Mouse (Mus musculus): ENCODE measurements around the gene Adam10. TPM values are rescaled to one million over a fixed set of nuclear protein-coding genes. Genes with fewer than 3 reads are reported as not detected.

Gene Adam10
- 13.4 and 16.9 TPM in 2 replicates for total RNA-seq (2014; rRNA removed)
- polyA plus RNA-seq (2015; fragmentation: Nextera tagmentation; extraction: Ambion mirVana), result 40.1 and 42.6 TPM in 2 replicates

GRCm38 (mm10) chr9:70678682-70679131, at the start of gene Adam10:
Gene Adam10 (plus strand): TSS chr9:70678997.
- H3K27me3 ChIP-seq (ENCODE audit: insufficient read depth, low read length), result no peaks in the 10 kb centered on the region
- ATAC-seq (peak; percentile 100), DNase-seq (ENCODE audit: low spot score) (peak; percentile 99)
- H3K27ac ChIP-seq, result peak within 1 kb of the TSS; percentile 98
- H3K9ac ChIP-seq (replicated peaks; ENCODE audit: low read length), result peak within 1 kb of the TSS; percentile 92
- H3K36me3 ChIP-seq (ENCODE audit: insufficient read depth, low read length), result no peaks in the 10 kb centered on the region
- H3K9me3 ChIP-seq (ENCODE audit: low read length), result no peaks in the 10 kb centered on the region
- 1% methylated on average over 44 of the region's 48 CpGs for WGBS
- no peak for TF ChIP-seq CTCF (IDR thresholded peaks at IDR 0.05; ENCODE audit: low read depth)
- peaks cover 9% of the 10 kb centered on the region; the same call in 1 of the 2 replicates for H3K4me1 ChIP-seq (ENCODE audit: insufficient read depth, low read length)
- H3K4me2 ChIP-seq (ENCODE audit: low read depth, low read length), result peak within 1 kb of the TSS; percentile 65
- H3K4me3 ChIP-seq (ENCODE audit: low read length), result peak within 1 kb of the TSS; percentile 97

- TF ChIP-seq CTCF (IDR thresholded peaks at IDR 0.05; ENCODE audit: low read depth), result no peak
- no peak overlapping the region for H3K4me2 ChIP-seq (ENCODE audit: low read depth, low read length)
- DNase-seq (ENCODE audit: low spot score) (peak; percentile 7), ATAC-seq (no peak)
- H3K36me3 ChIP-seq (ENCODE audit: insufficient read depth, low read length), result peaks cover 3% of the 10 kb centered on the region; the same call in 1 of the 2 replicates
- H3K9me3 ChIP-seq (ENCODE audit: low read length), result no peaks in the 10 kb centered on the region
- H3K9ac ChIP-seq (replicated peaks; ENCODE audit: low read length), result no peak overlapping the region
- WGBS, result 88% methylated on average over 2 of the region's 2 CpGs
- no peak overlapping the region for H3K27ac ChIP-seq
- no peaks in the 10 kb centered on the region for H3K27me3 ChIP-seq (ENCODE audit: insufficient read depth, low read length)
- no peak overlapping the region for H3K4me3 ChIP-seq (ENCODE audit: low read length)
- H3K4me1 ChIP-seq (ENCODE audit: insufficient read depth, low read length), result no peaks in the 10 kb centered on the region
Measured at GRCm38 (mm10) chr9:70629711-70630110, 49.1 kb upstream of the Adam10 start.

GRCm38 (mm10) chr9:70631665-70632064, 47.1 kb upstream of the Adam10 start:
- ATAC-seq (no peak), DNase-seq (ENCODE audit: low spot score) (no peak)
- Histone ChIP-seq H3K9me3 (ENCODE audit: low read length) (no peaks in the 10 kb centered on the region), H3K4me3 (ENCODE audit: low read length) (no peak overlapping the region), H3K36me3 (ENCODE audit: insufficient read depth, low read length) (no peaks in the 10 kb centered on the region; the same call in 1 of the 2 replicates), H3K9ac (replicated peaks; ENCODE audit: low read length) (no peak overlapping the region), H3K27me3 (ENCODE audit: insufficient read depth, low read length) (no peaks in the 10 kb centered on the region), H3K4me2 (ENCODE audit: low read depth, low read length) (no peak overlapping the region), H3K27ac (no peak overlapping the region), H3K4me1 (ENCODE audit: insufficient read depth, low read length) (no peaks in the 10 kb centered on the region)
- WGBS, result 30% methylated on average over 5 of the region's 5 CpGs
- no peak for TF ChIP-seq CTCF (IDR thresholded peaks at IDR 0.05; ENCODE audit: low read depth)

GRCm38 (mm10) chr9:70636748-70637147, 42.0 kb upstream of the Adam10 start:
- Histone ChIP-seq H3K27me3 (ENCODE audit: insufficient read depth, low read length) (no peaks in the 10 kb centered on the region), H3K4me3 (ENCODE audit: low read length) (no peak overlapping the region), H3K27ac (no peak overlapping the region), H3K9ac (replicated peaks; ENCODE audit: low read length) (no peak overlapping the region), H3K36me3 (ENCODE audit: insufficient read depth, low read length) (0 out of 2 replicates have a peak, but pooled peaks cover 4% of the 10 kb centered on the region), H3K4me1 (ENCODE audit: insufficient read depth, low read length) (no peaks in the 10 kb centered on the region), H3K4me2 (ENCODE audit: low read depth, low read length) (no peak overlapping the region), H3K9me3 (ENCODE audit: low read length) (no peaks in the 10 kb centered on the region)
- DNase-seq (ENCODE audit: low spot score), result no peak
- TF ChIP-seq CTCF (IDR thresholded peaks at IDR 0.05; ENCODE audit: low read depth), result no peak
- 86% methylated on average over 2 of the region's 2 CpGs for WGBS
- ATAC-seq, result no peak

- ATAC-seq, result no peak
- Histone ChIP-seq H3K27ac (no peak overlapping the region), H3K9ac (replicated peaks; ENCODE audit: low read length) (no peak overlapping the region), H3K4me3 (ENCODE audit: low read length) (no peak overlapping the region), H3K9me3 (ENCODE audit: low read length) (no peaks in the 10 kb centered on the region), H3K4me1 (ENCODE audit: insufficient read depth, low read length) (peaks cover 10% of the 10 kb centered on the region), H3K27me3 (ENCODE audit: insufficient read depth, low read length) (no peaks in the 10 kb centered on the region), H3K4me2 (ENCODE audit: low read depth, low read length) (no peak overlapping the region), H3K36me3 (ENCODE audit: insufficient read depth, low read length) (no peaks in the 10 kb centered on the region)
- TF ChIP-seq CTCF (IDR thresholded peaks at IDR 0.05; ENCODE audit: low read depth), result no peak
- 83% methylated on average over 2 of the region's 2 CpGs for WGBS
- no peak for DNase-seq (ENCODE audit: low spot score)
Measured at GRCm38 (mm10) chr9:70650260-70650659, 28.5 kb upstream of the Adam10 start.

- TF ChIP-seq CTCF (IDR thresholded peaks at IDR 0.05; ENCODE audit: low read depth), result no peak
- H3K4me2 ChIP-seq (ENCODE audit: low read depth, low read length), result no peak overlapping the region
- no peaks in the 10 kb centered on the region for H3K27me3 ChIP-seq (ENCODE audit: insufficient read depth, low read length)
- H3K4me3 ChIP-seq (ENCODE audit: low read length), result no peak overlapping the region
- no peaks in the 10 kb centered on the region for H3K36me3 ChIP-seq (ENCODE audit: insufficient read depth, low read length)
- H3K9ac ChIP-seq (replicated peaks; ENCODE audit: low read length), result no peak overlapping the region
- H3K4me1 ChIP-seq (ENCODE audit: insufficient read depth, low read length), result peaks cover 10% of the 10 kb centered on the region
- no peaks in the 10 kb centered on the region for H3K9me3 ChIP-seq (ENCODE audit: low read length)
- WGBS, result 95% methylated on average over 1 of the region's 1 CpGs
- H3K27ac ChIP-seq, result no peak overlapping the region
- ATAC-seq (no peak), DNase-seq (ENCODE audit: low spot score) (no peak)
Measured at GRCm38 (mm10) chr9:70650994-70651393, 27.8 kb upstream of the Adam10 start.

- ATAC-seq, result no peak
- WGBS, result 67% methylated on average over 2 of the region's 2 CpGs
- Histone ChIP-seq H3K9ac (replicated peaks; ENCODE audit: low read length) (no peak overlapping the region), H3K27ac (no peak overlapping the region), H3K4me2 (ENCODE audit: low read depth, low read length) (peak overlapping the region; percentile 62), H3K9me3 (ENCODE audit: low read length) (no peaks in the 10 kb centered on the region), H3K27me3 (ENCODE audit: insufficient read depth, low read length) (no peaks in the 10 kb centered on the region), H3K4me3 (ENCODE audit: low read length) (no peak overlapping the region), H3K4me1 (ENCODE audit: insufficient read depth, low read length) (peaks cover 10% of the 10 kb centered on the region), H3K36me3 (ENCODE audit: insufficient read depth, low read length) (no peaks in the 10 kb centered on the region)
- no peak for TF ChIP-seq CTCF (IDR thresholded peaks at IDR 0.05; ENCODE audit: low read depth)
- DNase-seq (ENCODE audit: low spot score), result no peak
Measured at GRCm38 (mm10) chr9:70652221-70652620, 26.6 kb upstream of the Adam10 start.
